ENCODE assay signal across 11 mouse cellular contexts in genomic region chr17:79326868-79327376, GRCm38 (mm10). TPM values are rescaled to one million over a fixed set of nuclear protein-coding genes. Genes with fewer than 3 reads are reported as not detected.
DNase-seq lines count a peak whose midpoint lies in the region; ATAC-seq lines count a peak whose summit lies in the region.
"Had no signal": no experiment of that assay in that cellular context is flagged by ENCODE, and none has a peak within 500 bp of the region (broad histone marks: within the 10 kb centered on the region; RNA-seq: fewer than 3 reads in every experiment).

No protein-coding gene starts in this region.

- no peak overlapping the region for H3K27ac ChIP-seq in neural tube, embryonic 12.5 days
- no peak overlapping the region for H3K27ac ChIP-seq in hindbrain, embryonic 16.5 days (ENCODE audit: low read depth, low read length)
- H3K27ac ChIP-seq in liver, embryonic 12.5 days = no peak overlapping the region
- H3K27ac ChIP-seq: heart, adult 2 months had no signal

- H3K36me3 ChIP-seq in neural tube, embryonic 12.5 days = no peaks in the 10 kb centered on the region
- H3K36me3 ChIP-seq in hindbrain, embryonic 16.5 days (ENCODE audit: control insufficient read depth, insufficient read depth, low read length) = no peaks in the 10 kb centered on the region
- peaks cover 15% of the 10 kb centered on the region for H3K36me3 ChIP-seq in liver, embryonic 12.5 days

- no peak for DNase-seq in neural tube, embryonic 10.5 days (ENCODE audit: extremely low spot score, low spot score)
- DNase-seq in left cerebral cortex, postnatal 25 days (ENCODE audit: low spot score in 2 of 2) = peak; percentile 61 to 77
- DNase-seq in telencephalon, adult 2 months (ENCODE audit: low read depth, low spot score) = peak; percentile 85
- DNase-seq in spleen, postnatal 36 days (ENCODE audit: low spot score in 2 of 2) = no peak
- no peak for DNase-seq in spleen, adult 18-20 months
- DNase-seq: heart, adult 2 months; lung, embryonic 14.5 days; thymus, adult 18-20 months had no signal

- intact Hi-C loops in left cerebral cortex, postnatal 25 days (cut with DNase I) = loop anchor here (5.0 kb wide), 1 partner anchor 115 kb away; no protein-coding TSS in a partner anchor

- H3K9me3 ChIP-seq in neural tube, embryonic 12.5 days = no peaks in the 10 kb centered on the region
- H3K9me3 ChIP-seq in hindbrain, embryonic 16.5 days (ENCODE audit: control insufficient read depth, low read length) = no peaks in the 10 kb centered on the region
- peaks cover 3% of the 10 kb centered on the region; the same call in 1 of the 2 replicates for H3K9me3 ChIP-seq in liver, embryonic 12.5 days (replicated peaks)

- H3K9ac ChIP-seq in neural tube, embryonic 12.5 days = no peak overlapping the region
- H3K9ac ChIP-seq in hindbrain, embryonic 16.5 days (ENCODE audit: low read depth, low read length) = no peak overlapping the region
- H3K9ac ChIP-seq in liver, embryonic 12.5 days = no peak overlapping the region
- H3K9ac ChIP-seq: lung, embryonic 14.5 days had no signal

- no peak overlapping the region for H3K4me3 ChIP-seq in neural tube, embryonic 12.5 days
- no peak overlapping the region for H3K4me3 ChIP-seq in hindbrain, embryonic 16.5 days (ENCODE audit: low read length)
- no peak overlapping the region for H3K4me3 ChIP-seq in liver, embryonic 12.5 days
- H3K4me3 ChIP-seq: heart, adult 2 months had no signal

- H3K4me1 ChIP-seq in neural tube, embryonic 12.5 days = peaks cover 5% of the 10 kb centered on the region; the same call in 1 of the 2 replicates
- peaks cover 4% of the 10 kb centered on the region; the same call in 1 of the 2 replicates for H3K4me1 ChIP-seq in hindbrain, embryonic 16.5 days (ENCODE audit: control insufficient read depth, insufficient read depth, low read depth, low read length)
- no peaks in the 10 kb centered on the region for H3K4me1 ChIP-seq in liver, embryonic 12.5 days

- no peak overlapping the region for H3K4me2 ChIP-seq in neural tube, embryonic 12.5 days (replicated peaks)
- no peak overlapping the region for H3K4me2 ChIP-seq in hindbrain, embryonic 16.5 days (ENCODE audit: low read length)
- no peak overlapping the region for H3K4me2 ChIP-seq in liver, embryonic 12.5 days
- H3K4me2 ChIP-seq: lung, embryonic 14.5 days had no signal

- peak; percentile 78 for ATAC-seq in neural tube, embryonic 12.5 days (ENCODE audit: low FRiP score, low read depth)
- ATAC-seq in hindbrain, embryonic 16.5 days = peak; percentile 90
- no peak for ATAC-seq in liver, embryonic 12.5 days

- H3K27me3 ChIP-seq in neural tube, embryonic 12.5 days (replicated peaks) = no peaks in the 10 kb centered on the region
- no peaks in the 10 kb centered on the region for H3K27me3 ChIP-seq in hindbrain, embryonic 16.5 days (replicated peaks; ENCODE audit: control insufficient read depth, insufficient read depth, low read length)
- no peaks in the 10 kb centered on the region for H3K27me3 ChIP-seq in liver, embryonic 12.5 days (replicated peaks)

- WGBS in neural tube, embryonic 12.5 days = 69% methylated on average over 4 of the region's 4 CpGs
- WGBS in hindbrain, embryonic 16.5 days = 42% methylated on average over 4 of the region's 4 CpGs
- WGBS in liver, embryonic 12.5 days (ENCODE audit: insufficient replicate concordance) = 65% methylated on average over 4 of the region's 4 CpGs

RNA-seq across cellular contexts. Expression of gene Cdc42ep3, which starts 28.0 kb away (rescaled TPM):
- polyA plus RNA-seq in neural tube, embryonic 12.5 days (2016; fragmentation: Nextera tagmentation; extraction: Ambion mirVana) = 34.5 and 39.2 TPM in 2 replicates
- 44.0 and 46.5 TPM in 2 replicates for polyA plus RNA-seq in hindbrain, embryonic 16.5 days (2015; fragmentation: Nextera tagmentation; extraction: Ambion mirVana)
- 10 to 100 TPM; 14.9 to 20.2 TPM for total RNA-seq in left cerebral cortex, postnatal 25 days (2021)
- polyA plus RNA-seq in liver, embryonic 12.5 days (2016; fragmentation: Nextera tagmentation; extraction: Ambion mirVana) = 61.1 and 64.3 TPM in 2 replicates

Comparison
In these comparisons a context has a peak if more than half of its experiments do, and no peak if none do; other contexts are left out.
1. DNase-seq: peak in left cerebral cortex, postnatal 25 days (2 of 2) and telencephalon, adult 2 months (single experiment); none in neural tube, embryonic 10.5 days (single experiment), spleen, postnatal 36 days (0 of 2) and spleen, adult 18-20 months (0 of 2).